Mouse (Mus musculus) forelimb bud, embryonic 11.5 days (tissue): ENCODE results near the gene Abca17.
A peak's percentile ranks its signal among the peaks of the same experiment; 100 is the strongest.

Source experiments
- DNase-seq: peaks from one replicate; pipeline ENCODE4 v3.0.0-alpha.2; 2012; ENCODE audit warnings: low read depth, low spot score

Abca17 gene

GRCm38 (mm10) chr17:24243311-24243969 lies 107.4 kb downstream of the Abca17 start:
- no peak for DNase-seq

GRCm38 (mm10) chr17:24236921-24237320 lies 113.9 kb downstream of the Abca17 start:
- no peak for DNase-seq

- no peak for DNase-seq
Observed at GRCm38 (mm10) chr17:24236479-24236878, 114.4 kb downstream of the Abca17 start.

GRCm38 (mm10) chr17:24227941-24228340 lies 122.9 kb downstream of the Abca17 start:
- no peak for DNase-seq

- DNase-seq: no peak
Observed at GRCm38 (mm10) chr17:24226721-24227120, 124.1 kb downstream of the Abca17 start.

GRCm38 (mm10) chr17:24225851-24226250 lies 125.0 kb downstream of the Abca17 start:
- DNase-seq: no peak

- DNase-seq: no peak
Observed at GRCm38 (mm10) chr17:24224741-24225140, 126.1 kb downstream of the Abca17 start.

- DNase-seq: no peak
Observed at GRCm38 (mm10) chr17:24223513-24223912, 127.4 kb downstream of the Abca17 start.

- no peak for DNase-seq
Observed at GRCm38 (mm10) chr17:24222653-24223052, 128.2 kb downstream of the Abca17 start.

GRCm38 (mm10) chr17:24220435-24221411 lies 130.1 kb downstream of the Abca17 start, which contains the start of gene Tedc2:
Tedc2 (minus strand) TSS chr17:24220851.
- peak; percentile 92 for DNase-seq

GRCm38 (mm10) chr17:24216836-24217235 lies 134.0 kb downstream of the Abca17 start:
- no peak for DNase-seq
